Mouse (Mus musculus) T-helper 2 cell (primary cell): ENCODE data around the gene Cipc.

Source experiments
- in situ Hi-C: fragments of 300-600 bp; cut with MboI, MseI; formaldehyde crosslinking; loops from one replicate; pipeline ENCODE4 v1.15.1; 2025; ENCODE audit warnings: high pct_unique_total_duplicates

Gene Cipc

DNA sequence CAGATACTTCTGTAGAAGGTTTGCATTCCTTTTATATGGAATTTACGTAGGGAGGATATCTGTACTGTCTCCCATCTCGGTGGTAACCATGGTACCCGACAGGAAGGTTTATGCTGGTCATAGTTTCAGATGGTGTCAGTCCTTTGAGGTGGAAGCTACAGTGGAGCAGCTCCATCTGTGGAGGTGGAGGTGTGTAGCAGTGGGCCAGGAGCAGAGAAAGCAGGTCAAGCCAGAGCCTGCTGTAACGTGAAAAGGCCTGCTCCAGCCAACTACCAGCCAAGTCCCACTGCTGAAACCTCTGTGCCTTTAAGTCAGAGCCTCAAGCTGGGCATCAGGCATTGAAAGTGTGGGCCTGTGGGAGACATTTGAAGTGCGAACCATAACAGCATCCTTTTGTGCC, 11.7 kb downstream of the Cipc start:
- in situ Hi-C loops, result no loop called here

- in situ Hi-C loops, result no loop called here
Observed at GRCm38 (mm10) chr12:86959661-86960060, 12.8 kb downstream of the Cipc start.

DNA sequence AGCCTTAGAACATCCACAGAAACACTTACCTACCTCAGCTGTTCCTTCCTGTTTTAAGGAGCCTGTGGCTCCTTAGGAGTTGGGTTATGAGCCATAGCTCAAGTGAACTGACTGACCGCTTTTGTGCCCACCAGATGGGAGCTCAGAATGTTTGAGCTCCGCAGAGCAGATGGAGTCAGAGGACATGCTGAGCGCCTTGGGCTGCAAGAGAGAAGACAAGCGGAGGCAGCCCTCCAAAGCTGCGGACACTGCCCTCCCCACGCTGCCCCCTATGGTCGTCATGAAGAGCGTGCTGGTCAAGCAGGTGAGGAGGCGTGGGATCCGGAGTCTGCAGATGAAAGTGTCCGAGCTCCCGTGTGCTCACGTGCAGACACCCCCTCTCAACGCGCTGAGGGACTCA, 13.3 kb downstream of the Cipc start:
- in situ Hi-C loops, result no loop called here

GRCm38 (mm10) chr12:86960791-86961335, 14.0 kb downstream of the Cipc start:
- in situ Hi-C loops, result no loop called here

GRCm38 (mm10) chr12:86961589-86962344, 14.9 kb downstream of the Cipc start:
- in situ Hi-C loops, result no loop called here

- in situ Hi-C loops, result no loop called here
Observed at GRCm38 (mm10) chr12:86964278-86965057, 17.6 kb downstream of the Cipc start.

DNA sequence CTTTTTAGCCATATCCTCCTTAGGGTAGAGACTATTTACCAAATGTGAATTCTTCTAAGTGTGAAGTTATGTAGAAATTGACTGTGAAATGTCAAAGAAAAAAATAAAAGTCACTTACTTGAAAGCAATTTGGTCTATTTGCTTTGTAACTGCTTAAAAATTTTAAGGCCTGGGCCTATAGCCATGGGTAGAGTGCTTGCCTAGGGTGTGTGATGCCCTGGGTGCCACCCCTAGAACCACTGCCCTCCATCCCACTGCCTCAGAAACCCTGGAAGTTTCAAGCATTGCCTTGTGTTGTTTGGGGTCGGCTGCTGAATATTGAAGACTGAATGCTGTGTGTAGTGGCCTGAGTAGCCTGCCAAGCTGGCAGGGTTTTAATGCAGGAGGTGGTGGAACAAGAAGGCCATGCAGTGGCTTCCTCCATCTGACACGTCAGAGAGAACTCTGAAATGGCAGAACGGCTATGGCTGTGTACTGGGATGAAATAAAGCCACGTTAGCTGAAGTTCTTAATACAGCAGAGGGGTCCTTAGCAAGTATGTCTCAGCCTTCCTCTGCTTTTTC, 18.5 kb downstream of the Cipc start:
- in situ Hi-C loops, result no loop called here

GRCm38 (mm10) chr12:86968468-86969219, 21.8 kb downstream of the Cipc start:
- in situ Hi-C loops, result no loop called here

DNA sequence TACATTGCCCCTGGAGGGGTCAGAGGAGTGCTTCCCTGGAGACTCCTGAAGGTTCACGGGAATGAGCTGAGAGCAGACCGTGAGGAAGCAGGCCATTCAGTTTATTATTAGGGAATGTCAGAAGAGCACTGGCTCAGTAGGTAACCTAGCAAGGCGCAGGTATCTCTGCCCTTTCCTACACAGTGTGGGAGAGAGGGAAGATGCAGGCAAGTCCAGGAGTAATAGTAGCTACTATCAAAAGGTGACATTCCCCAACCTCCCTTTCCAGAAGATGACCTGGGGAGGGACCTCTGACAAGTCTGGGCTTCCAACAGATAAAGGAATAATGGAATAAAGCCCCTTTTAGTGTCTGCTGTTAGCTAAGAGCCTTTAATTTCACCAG, 22.4 kb downstream of the Cipc start:
- in situ Hi-C loops, result no loop called here

DNA sequence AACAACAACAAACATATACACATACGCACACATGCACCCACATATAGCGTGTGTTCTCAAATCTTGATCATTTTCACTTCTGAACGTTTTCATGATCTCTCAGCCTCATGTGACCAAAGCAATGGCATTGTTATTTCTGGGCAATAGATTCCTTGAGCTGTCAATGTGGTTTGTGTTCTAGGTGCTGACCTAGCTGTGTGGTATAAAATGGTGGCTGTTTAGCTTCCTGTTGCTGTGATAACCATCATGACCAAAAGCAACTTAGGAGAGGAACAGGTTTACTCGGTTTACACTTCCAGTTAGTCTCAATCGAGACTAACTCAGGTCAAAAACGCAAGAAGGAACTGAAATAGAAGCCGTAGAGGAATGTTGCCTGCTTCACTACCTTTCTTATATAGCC, 24.2 kb downstream of the Cipc start:
- in situ Hi-C loops, result no loop called here

DNA sequence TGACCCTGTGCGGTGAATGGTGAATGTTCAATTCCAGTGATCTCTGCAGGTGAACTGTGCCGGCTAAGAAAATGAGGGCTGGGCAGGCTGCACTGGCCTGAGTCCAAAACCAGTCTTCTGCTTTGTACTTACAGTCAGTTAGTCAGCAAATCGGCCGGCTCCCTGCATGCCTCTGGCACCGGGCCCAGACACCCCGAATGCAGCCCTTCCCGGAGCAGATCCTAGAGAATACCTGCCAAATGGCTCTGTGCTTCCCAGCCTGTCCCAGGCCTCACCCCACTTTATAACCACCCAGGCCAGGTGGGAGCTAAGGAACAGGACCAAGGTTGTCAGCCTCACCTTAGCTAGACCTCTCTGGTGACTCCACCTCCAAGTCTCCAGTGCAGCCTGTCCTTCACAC, 26.4 kb downstream of the Cipc start:
- in situ Hi-C loops, result no loop called here

GRCm38 (mm10) chr12:86973706-86974105, 26.9 kb downstream of the Cipc start:
- in situ Hi-C loops, result no loop called here

- in situ Hi-C loops, result no loop called here
Observed at GRCm38 (mm10) chr12:86974387-86975288, 27.8 kb downstream of the Cipc start.

DNA sequence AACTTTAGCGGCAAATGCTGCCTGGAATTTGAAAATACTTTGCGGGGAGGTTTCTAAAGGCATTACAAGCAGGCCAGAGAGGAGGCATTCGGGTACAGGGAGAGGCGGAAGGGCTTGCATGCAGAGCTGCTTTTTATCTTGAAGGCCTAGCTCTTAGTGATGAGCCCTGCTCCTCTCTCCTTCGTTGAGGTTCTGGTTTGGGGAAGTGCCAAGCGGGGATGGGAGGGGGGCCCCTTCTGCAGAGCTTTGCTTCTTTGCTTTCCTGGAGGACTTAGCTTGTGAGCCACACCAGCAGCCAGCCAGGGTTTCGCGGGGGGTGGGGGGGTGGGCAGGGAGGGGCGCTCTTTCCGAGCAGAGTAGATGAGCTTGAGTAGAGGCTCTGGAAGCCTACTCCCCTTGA, 28.9 kb downstream of the Cipc start:
- in situ Hi-C loops, result no loop called here

DNA sequence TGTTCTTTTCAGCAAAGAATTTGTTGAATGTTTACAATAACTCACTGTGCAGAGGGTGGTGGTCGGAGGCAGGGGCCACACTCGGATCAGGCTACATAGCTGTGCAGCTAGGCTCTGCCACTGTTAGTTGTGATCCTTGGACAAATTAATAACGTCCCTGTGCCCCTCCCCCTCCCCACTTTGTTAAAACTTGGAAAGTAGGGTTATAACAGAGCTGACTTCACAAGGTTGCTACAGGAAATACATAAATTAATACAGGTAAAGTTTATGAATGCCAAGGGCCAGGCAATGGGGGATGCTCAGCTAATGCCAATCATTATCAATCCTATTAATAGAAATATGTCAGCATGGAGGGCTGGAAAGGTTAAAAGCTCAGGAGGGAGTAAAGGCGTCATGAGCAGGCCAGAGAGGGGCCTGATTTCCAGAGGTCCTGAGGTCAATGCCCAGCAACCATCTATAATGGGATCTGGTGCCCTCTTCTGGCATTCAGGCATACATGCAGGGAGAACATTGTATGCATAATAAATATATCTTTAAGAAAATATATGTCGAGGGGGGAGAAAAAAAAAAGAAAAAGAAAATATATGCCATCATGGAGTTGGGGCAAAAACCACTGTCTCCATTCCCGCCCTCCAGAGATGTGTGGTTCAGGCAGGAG, 29.8 kb downstream of the Cipc start:
- in situ Hi-C loops, result no loop called here

DNA sequence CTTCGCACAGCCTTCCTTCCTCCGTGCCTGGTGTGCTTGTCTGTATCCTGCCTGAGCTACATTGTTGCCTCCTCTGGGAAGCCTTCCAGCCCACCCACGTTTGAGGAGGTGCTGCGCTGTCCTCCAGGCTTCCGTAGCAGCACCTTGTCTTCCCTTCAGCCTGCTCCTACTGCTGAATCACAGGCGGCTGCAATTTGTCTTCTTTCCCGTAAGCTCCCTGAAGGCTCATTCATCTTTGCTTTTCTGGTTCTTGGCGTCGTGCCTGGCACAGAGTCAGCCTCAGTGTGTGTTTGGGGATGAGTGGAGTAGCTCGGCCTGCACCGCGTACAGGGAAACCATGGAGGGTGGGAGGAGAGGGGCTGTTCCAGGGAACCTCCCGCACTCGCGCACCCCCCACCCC, 31.0 kb downstream of the Cipc start:
- in situ Hi-C loops, result no loop called here

- in situ Hi-C loops, result no loop called here
Observed at GRCm38 (mm10) chr12:86981180-86981579, 34.3 kb downstream of the Cipc start.

DNA sequence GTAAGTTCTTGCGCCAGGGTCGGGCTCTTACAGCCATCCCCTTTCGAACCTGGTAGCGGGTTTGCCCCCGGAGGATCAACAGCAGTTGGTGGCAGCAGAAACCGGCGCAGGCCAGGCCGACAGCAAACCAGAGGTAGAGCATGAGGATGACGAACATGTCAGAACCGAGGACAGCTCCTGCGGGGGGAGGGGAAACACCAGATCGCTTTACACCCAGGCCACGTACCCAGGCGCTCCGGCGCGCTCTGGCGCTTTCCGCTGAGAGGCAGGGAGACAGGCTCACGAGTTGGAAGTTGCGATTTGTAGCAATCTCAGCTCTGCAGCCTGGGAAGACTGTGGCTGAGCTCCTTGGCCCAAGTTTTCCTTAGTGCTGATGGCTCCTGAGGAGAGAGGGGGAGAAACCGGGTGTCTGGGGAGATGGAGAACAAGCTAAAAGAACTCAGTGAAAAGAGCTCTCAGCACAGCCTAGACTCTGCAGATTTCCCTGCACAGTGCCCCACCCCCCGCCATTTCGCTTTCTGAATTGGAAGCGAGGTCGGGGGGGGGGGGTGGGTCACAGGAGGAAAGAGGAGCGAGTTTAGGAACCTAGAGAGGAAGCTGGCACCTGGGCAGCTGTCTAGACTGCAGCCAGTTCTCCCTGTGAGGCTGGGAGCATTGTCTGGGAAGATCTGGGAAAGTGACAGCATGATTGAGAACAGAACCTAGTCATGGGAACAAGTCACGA, 36.8 kb downstream of the Cipc start:
- in situ Hi-C loops, result no loop called here

GRCm38 (mm10) chr12:86984194-86984555, 37.3 kb downstream of the Cipc start:
- in situ Hi-C loops, result no loop called here

- in situ Hi-C loops, result no loop called here
Observed at GRCm38 (mm10) chr12:86986562-86986961, 39.7 kb downstream of the Cipc start.
